Comparison of ENCODE assay signal across 11 mouse cellular contexts in genomic region chr5:30650756-30651155, GRCm38 (mm10). TPM values are rescaled to one million over a fixed set of nuclear protein-coding genes. Genes with fewer than 3 reads are reported as not detected.
A peak's percentile ranks its signal among the peaks of the same experiment; 100 is the strongest.
DNase-seq lines count a peak whose midpoint lies in the region; ATAC-seq and TF ChIP-seq lines count a peak whose summit lies in the region.
"Had no signal": no experiment of that assay in that cellular context is flagged by ENCODE, and none has a peak within 500 bp of the region (broad histone marks: within the 10 kb centered on the region; RNA-seq: fewer than 3 reads in every experiment).

No protein-coding gene starts in this region.

- peaks cover 31% of the 10 kb centered on the region for H3K36me3 ChIP-seq in heart, embryonic 12.5 days
- peaks cover 22% of the 10 kb centered on the region for H3K36me3 ChIP-seq in forebrain, embryonic 14.5 days (ENCODE audit: control insufficient read depth, insufficient read depth, low read length)
- H3K36me3 ChIP-seq in kidney, embryonic 14.5 days (ENCODE audit: control insufficient read depth, insufficient read depth, low read length) = 0 out of 2 replicates have a peak, but pooled peaks cover 7% of the 10 kb centered on the region

- no peak for ATAC-seq in heart, embryonic 12.5 days (ENCODE audit: insufficient number of reproducible peaks, low FRiP score)
- ATAC-seq in forebrain, embryonic 14.5 days = no peak
- ATAC-seq in kidney, embryonic 14.5 days (ENCODE audit: low FRiP score, low TSS enrichment) = no peak
- ATAC-seq: intestine, embryonic 16.5 days had no signal

- H3K27me3 ChIP-seq in heart, embryonic 12.5 days (replicated peaks) = no peaks in the 10 kb centered on the region
- no peaks in the 10 kb centered on the region for H3K27me3 ChIP-seq in forebrain, embryonic 14.5 days (replicated peaks; ENCODE audit: control insufficient read depth, insufficient read depth, low read length)
- H3K27me3 ChIP-seq in kidney, embryonic 14.5 days (ENCODE audit: control insufficient read depth, insufficient read depth, low read length) = no peaks in the 10 kb centered on the region
- H3K27me3 ChIP-seq: midbrain, embryonic 12.5 days had no signal

- DNase-seq in heart, adult 18-20 months = peak; percentile 59 to 80
- peak; percentile 79 for DNase-seq in 416B (ENCODE audit: low read depth)
- DNase-seq in lung, postnatal 14 days = peak; percentile 24
- DNase-seq in forebrain, embryonic 14.5 days (ENCODE audit: low spot score) = no peak
- no peak for DNase-seq in cerebellum, adult 9-10 months
- DNase-seq: thymus, postnatal 25 days had no signal

- H3K4me2 ChIP-seq in heart, embryonic 12.5 days = no peak overlapping the region
- H3K4me2 ChIP-seq in forebrain, embryonic 14.5 days (ENCODE audit: low read length) = no peak overlapping the region
- H3K4me2 ChIP-seq in kidney, embryonic 14.5 days (replicated peaks; ENCODE audit: low read depth, low read length) = no peak overlapping the region
- H3K4me2 ChIP-seq: midbrain, embryonic 12.5 days had no signal

- 71% methylated on average over 3 of the region's 3 CpGs for WGBS in heart, embryonic 12.5 days
- 17% methylated on average over 3 of the region's 3 CpGs for WGBS in bone marrow, adult 2 months
- 87% methylated on average over 3 of the region's 3 CpGs for WGBS in forebrain, embryonic 14.5 days
- 89% methylated on average over 3 of the region's 3 CpGs for WGBS in kidney, embryonic 14.5 days

- no peak for TF ChIP-seq POLR2A in bone marrow, adult 2 months (IDR thresholded peaks at IDR 0.05; ENCODE audit: borderline replicate concordance, control insufficient read depth, low read depth, low read length)

- H3K9ac ChIP-seq in heart, embryonic 12.5 days = no peak overlapping the region
- no peak overlapping the region for H3K9ac ChIP-seq in forebrain, embryonic 14.5 days (ENCODE audit: low read length)
- H3K9ac ChIP-seq in kidney, embryonic 14.5 days (ENCODE audit: low read depth, low read length) = no peak overlapping the region
- H3K9ac ChIP-seq: midbrain, embryonic 12.5 days had no signal

- no peak overlapping the region for H3K27ac ChIP-seq in heart, embryonic 12.5 days (ENCODE audit: poor library complexity, severe bottlenecking)
- peak overlapping the region; percentile 30; the same call in 1 of the 2 replicates for H3K27ac ChIP-seq in bone marrow, adult 2 months (ENCODE audit: control insufficient read depth, insufficient read depth, low read depth, low read length, poor library complexity)
- no peak overlapping the region for H3K27ac ChIP-seq in forebrain, embryonic 14.5 days (ENCODE audit: low read depth, low read length)
- no peak overlapping the region for H3K27ac ChIP-seq in kidney, embryonic 14.5 days (ENCODE audit: low read depth, low read length)
- H3K27ac ChIP-seq: midbrain, embryonic 12.5 days had no signal

- TF ChIP-seq CTCF in bone marrow, adult 2 months (IDR thresholded peaks at IDR 0.05; ENCODE audit: control insufficient read depth, insufficient read depth, low read length) = no peak

- H3K9me3 ChIP-seq in heart, embryonic 12.5 days (replicated peaks) = no peaks in the 10 kb centered on the region
- H3K9me3 ChIP-seq in forebrain, embryonic 14.5 days (replicated peaks; ENCODE audit: control insufficient read depth, low read length) = no peaks in the 10 kb centered on the region
- H3K9me3 ChIP-seq in kidney, embryonic 14.5 days (ENCODE audit: control insufficient read depth, low read length) = no peaks in the 10 kb centered on the region
- H3K9me3 ChIP-seq: midbrain, embryonic 12.5 days had no signal

- H3K4me3 ChIP-seq in heart, embryonic 12.5 days = no peak overlapping the region
- H3K4me3 ChIP-seq in bone marrow, adult 2 months (replicated peaks; ENCODE audit: control insufficient read depth, low read depth, low read length) = no peak overlapping the region
- H3K4me3 ChIP-seq in forebrain, embryonic 14.5 days (ENCODE audit: low read depth, low read length) = no peak overlapping the region
- no peak overlapping the region for H3K4me3 ChIP-seq in kidney, embryonic 14.5 days (ENCODE audit: low read length)
- H3K4me3 ChIP-seq: midbrain, embryonic 12.5 days had no signal

- peaks cover 36% of the 10 kb centered on the region for H3K4me1 ChIP-seq in heart, embryonic 12.5 days (replicated peaks)
- H3K4me1 ChIP-seq in bone marrow, adult 2 months (ENCODE audit: control insufficient read depth, insufficient read depth, low read length) = peaks cover 8% of the 10 kb centered on the region
- H3K4me1 ChIP-seq in forebrain, embryonic 14.5 days (ENCODE audit: control insufficient read depth, insufficient read depth, low read length) = peaks cover 9% of the 10 kb centered on the region
- H3K4me1 ChIP-seq in kidney, embryonic 14.5 days (ENCODE audit: control insufficient read depth, insufficient read depth, low read length) = peaks cover 10% of the 10 kb centered on the region

RNA-seq across cellular contexts. Expression of gene Slc35f6, which starts 3.0 kb away (rescaled TPM):
- 10 to 100 TPM; 44.7 to 51.8 TPM for total RNA-seq in heart, adult 18-20 months (2021)
- 21.4 and 24.9 TPM in 2 replicates for polyA plus RNA-seq in heart, embryonic 12.5 days (2016; fragmentation: Nextera tagmentation; extraction: Ambion mirVana)
- polyA plus RNA-seq in bone marrow, adult 2 months (2011; ENCODE audit: insufficient read depth, insufficient read length, low replicate concordance, missing spikeins) = 7.7 and 17.0 TPM in 2 replicates
- polyA plus RNA-seq in forebrain, embryonic 14.5 days (2014; fragmentation: Nextera tagmentation; extraction: Ambion mirVana) = 33.6 and 35.1 TPM in 2 replicates
- 15.8 and 27.6 TPM in 2 replicates for polyA plus RNA-seq in kidney, embryonic 14.5 days (2014; fragmentation: Nextera tagmentation; extraction: Ambion mirVana)

RNA-seq across cellular contexts. Expression of gene Cenpa, which starts 15.8 kb away (rescaled TPM):
- 10 to 100 TPM; 58.6 to 66.5 TPM for total RNA-seq in heart, adult 18-20 months (2021)
- polyA plus RNA-seq in heart, embryonic 12.5 days (2016; fragmentation: Nextera tagmentation; extraction: Ambion mirVana) = 264 and 282 TPM in 2 replicates
- 161 and 187 TPM in 2 replicates for polyA plus RNA-seq in bone marrow, adult 2 months (2011; ENCODE audit: insufficient read depth, insufficient read length, low replicate concordance, missing spikeins)
- polyA plus RNA-seq in forebrain, embryonic 14.5 days (2014; fragmentation: Nextera tagmentation; extraction: Ambion mirVana) = 147 and 206 TPM in 2 replicates
- 363 and 456 TPM in 2 replicates for polyA plus RNA-seq in kidney, embryonic 14.5 days (2014; fragmentation: Nextera tagmentation; extraction: Ambion mirVana)

Comparison
In these comparisons a context has a peak if more than half of its experiments do, and no peak if none do; other contexts are left out.
1. DNase-seq: peak in heart, adult 18-20 months (2 of 2), 416B (single experiment) and lung, postnatal 14 days (single experiment); none in forebrain, embryonic 14.5 days (single experiment) and cerebellum, adult 9-10 months (single experiment).